Comparison of ENCODE assay signal across 15 mouse cellular contexts in genomic region chr10:3281047-3281446, GRCm38 (mm10). TPM values are rescaled to one million over a fixed set of nuclear protein-coding genes. Genes with fewer than 3 reads are reported as not detected.
A peak's percentile ranks its signal among the peaks of the same experiment; 100 is the strongest.
DNase-seq lines count a peak whose midpoint lies in the region; ATAC-seq and TF ChIP-seq lines count a peak whose summit lies in the region.
"Had no signal": no experiment of that assay in that cellular context is flagged by ENCODE, and none has a peak within 500 bp of the region (broad histone marks: within the 10 kb centered on the region; RNA-seq: fewer than 3 reads in every experiment).

No protein-coding gene starts in this region.

- peak; percentile 98 for ATAC-seq in megakaryocyte-erythroid progenitor cell, adult 5-6 weeks (replicated peaks; ENCODE audit: low FRiP score, low TSS enrichment, poor library complexity, severe bottlenecking)
- ATAC-seq in CD4-positive, CD25-positive, alpha-beta regulatory T cell, adult 4 months, result no peak
- ATAC-seq: forebrain, postnatal 0 days; hindbrain, embryonic 16.5 days had no signal

- H3K4me1 ChIP-seq in lung, adult 2 months (ENCODE audit: control insufficient read depth, insufficient read depth, low read length), result no peaks in the 10 kb centered on the region
- H3K4me1 ChIP-seq: heart, embryonic 10.5 days; limb, embryonic 13.5 days had no signal

- no peak for TF ChIP-seq CTCF in lung, adult 2 months (IDR thresholded peaks at IDR 0.05; ENCODE audit: insufficient read depth, low read length)

- 49% methylated on average over 2 of the region's 2 CpGs for WGBS in lung, adult 2 months

- no peak for TF ChIP-seq POLR2A in lung, adult 2 months (IDR thresholded peaks at IDR 0.05; ENCODE audit: borderline replicate concordance, extremely low read depth, low read depth, low read length)

- H3K4me3 ChIP-seq in lung, adult 2 months (replicated peaks; ENCODE audit: extremely low read depth, low read depth, low read length), result no peak overlapping the region
- H3K4me3 ChIP-seq: heart, embryonic 10.5 days; limb, embryonic 13.5 days had no signal

- DNase-seq in heart, adult 11 months, result peak; percentile 86
- no peak for DNase-seq in heart, adult 8-10 months (ENCODE audit: low spot score)
- DNase-seq in lung, adult 18-20 months, result peak; percentile 29 to 52
- no peak for DNase-seq in lung, adult 2 months
- DNase-seq in c-Kit-positive CD71-negative TER-119-negative erythroid progenitor cells, embryonic 14.5 days (ENCODE audit: low read depth), result peak; percentile 8
- DNase-seq in frontal cortex, postnatal 36 days (ENCODE audit: low spot score in 2 of 2), result no peak
- DNase-seq: forebrain, postnatal 0 days had no signal

RNA-seq across cellular contexts. Expression of gene H60c, which starts 13.5 kb away (rescaled TPM):
- total RNA-seq in heart, adult 8-10 months (2022), result not detected
- 0.32 and 1.6 TPM in 2 replicates for polyA plus RNA-seq in lung, adult 2 months (2012; rRNA removed)
- total RNA-seq in megakaryocyte-erythroid progenitor cell, adult 5-6 weeks (2014; fragmentation: Nextera tagmentation), result not detected in 2 replicates
- not detected in 2 replicates for total RNA-seq in megakaryocyte-erythroid progenitor cell, adult 5-6 weeks (2017)
- polyA plus RNA-seq in CD4-positive, CD25-positive, alpha-beta regulatory T cell, adult 4 months (2017; shearing (Covaris generic)), result under 1 TPM in 1 of 2 experiments, not detected in 1; 0.35 TPM
- total RNA-seq: forebrain, postnatal 0 days; layer of hippocampus, postnatal 10 days had no signal
- polyA plus RNA-seq: embryonic facial prominence, embryonic 11.5 days; forebrain, postnatal 0 days; heart, embryonic 10.5 days; hindbrain, embryonic 16.5 days; macrophage had no signal

Comparison
In these comparisons a context has a peak if more than half of its experiments do, and no peak if none do; other contexts are left out.
1. DNase-seq: peak in heart, adult 11 months (single experiment), lung, adult 18-20 months (2 of 2) and c-Kit-positive CD71-negative TER-119-negative erythroid progenitor cells, embryonic 14.5 days (single experiment); none in heart, adult 8-10 months (single experiment), lung, adult 2 months (single experiment) and frontal cortex, postnatal 36 days (0 of 2).